Mouse (Mus musculus): ENCODE measurements around the gene Fkbp6. TPM values are rescaled to one million over a fixed set of nuclear protein-coding genes. Genes with fewer than 3 reads are reported as not detected.

Fkbp6 gene
- 0.34 and 0.45 TPM in 2 replicates for polyA plus RNA-seq (2015; fragmentation: Nextera tagmentation; extraction: Ambion mirVana)

DNA sequence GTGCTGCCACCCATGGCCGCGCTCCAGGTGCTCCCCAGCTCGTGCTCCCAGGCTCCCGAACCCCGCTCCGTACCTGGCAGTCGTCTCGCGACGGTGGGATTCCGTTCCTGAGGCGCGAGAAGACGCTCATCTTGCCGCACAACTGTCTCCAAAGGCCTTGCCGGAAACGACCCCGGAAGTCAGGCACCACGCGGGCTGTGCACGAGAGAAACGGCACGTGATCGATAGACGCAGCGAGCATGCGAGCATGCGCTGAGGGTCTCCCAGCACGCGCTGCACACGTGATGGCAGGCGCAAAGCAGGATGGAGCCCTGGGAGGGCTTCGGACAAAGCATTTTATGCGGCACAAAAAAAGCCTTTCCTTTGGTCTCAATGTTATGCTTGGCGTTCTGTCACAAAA, at the start of gene Fkbp6:
Gene Fkbp6, minus strand, starts transcription at position 183 of the 400 bp plus-strand sequence.
- Histone ChIP-seq H3K27me3 (ENCODE audit: control insufficient read depth, insufficient read depth, low read depth, low read length) (no peaks in the 10 kb centered on the region), H3K27ac (ENCODE audit: low read length) (no peak within 1 kb of the TSS), H3K4me3 (ENCODE audit: low read depth, low read length) (no peak within 1 kb of the TSS), H3K9ac (ENCODE audit: low read depth, low read length) (no peak within 1 kb of the TSS), H3K9me3 (replicated peaks; ENCODE audit: control insufficient read depth, low read length, poor library complexity, severe bottlenecking) (no peaks in the 10 kb centered on the region; the same call in 1 of the 2 replicates), H3K4me1 (ENCODE audit: control insufficient read depth, insufficient read depth, low read length) (no peaks in the 10 kb centered on the region), H3K4me2 (ENCODE audit: low read length) (no peak within 1 kb of the TSS), H3K36me3 (ENCODE audit: control insufficient read depth, insufficient read depth, low read length) (no peaks in the 10 kb centered on the region)
- ATAC-seq = no peak
- WGBS = 89% methylated on average over 34 of the region's 35 CpGs

DNA sequence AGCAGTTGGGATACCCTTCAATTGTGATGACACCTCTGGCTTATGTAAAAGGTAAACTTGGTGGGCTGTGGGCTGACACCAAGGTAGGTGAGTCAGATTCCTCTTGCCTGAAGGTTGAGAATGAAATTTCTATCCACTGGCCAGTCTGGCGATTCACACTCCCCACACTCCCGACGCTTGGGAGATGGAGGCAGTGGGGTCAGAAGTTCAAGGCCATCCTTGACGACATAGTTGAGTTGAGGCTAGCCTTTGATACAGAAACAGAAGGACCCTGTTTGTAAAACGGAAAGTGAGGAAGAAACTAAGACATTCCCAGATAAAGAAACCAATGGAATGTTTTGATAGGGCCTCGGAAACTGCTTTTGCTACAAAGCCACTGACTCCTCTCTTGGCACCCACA, 49.5 kb upstream of the Fkbp6 start:
- Histone ChIP-seq H3K4me2 (ENCODE audit: low read length) (no peak overlapping the region), H3K9ac (ENCODE audit: low read depth, low read length) (no peak overlapping the region), H3K27ac (ENCODE audit: low read length) (no peak overlapping the region), H3K27me3 (ENCODE audit: control insufficient read depth, insufficient read depth, low read depth, low read length) (no peaks in the 10 kb centered on the region), H3K9me3 (replicated peaks; ENCODE audit: control insufficient read depth, low read length, poor library complexity, severe bottlenecking) (no peaks in the 10 kb centered on the region), H3K4me3 (ENCODE audit: low read depth, low read length) (no peak overlapping the region), H3K4me1 (ENCODE audit: control insufficient read depth, insufficient read depth, low read length) (peaks cover 5% of the 10 kb centered on the region), H3K36me3 (ENCODE audit: control insufficient read depth, insufficient read depth, low read length) (no peaks in the 10 kb centered on the region)
- no peak for ATAC-seq
- 78% methylated on average over 6 of the region's 6 CpGs for WGBS

DNA sequence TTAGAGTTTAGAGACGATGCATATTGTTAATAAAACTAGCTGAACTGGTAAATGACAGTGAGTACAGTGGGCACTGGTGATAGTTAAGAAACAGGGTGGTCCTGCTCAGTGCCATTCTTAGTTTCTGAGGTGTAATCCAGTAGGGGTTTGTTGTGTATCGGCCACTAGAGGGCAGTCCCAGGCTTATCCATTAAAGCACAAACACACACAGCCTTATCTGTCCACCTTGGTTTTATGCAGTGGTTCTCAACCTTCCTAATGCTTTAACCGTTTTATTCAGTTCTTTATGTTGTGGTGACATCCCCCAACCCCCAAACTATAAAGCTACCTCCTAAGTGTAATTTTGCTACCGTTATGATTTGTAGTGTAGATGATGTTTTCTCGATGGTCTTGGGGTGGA, 46.0 kb upstream of the Fkbp6 start:
- no peaks in the 10 kb centered on the region for H3K9me3 ChIP-seq (replicated peaks; ENCODE audit: control insufficient read depth, low read length, poor library complexity, severe bottlenecking)
- H3K27ac ChIP-seq (ENCODE audit: low read length) = no peak overlapping the region
- no peak overlapping the region for H3K4me2 ChIP-seq (ENCODE audit: low read length)
- no peak overlapping the region for H3K4me3 ChIP-seq (ENCODE audit: low read depth, low read length)
- ATAC-seq = no peak
- H3K27me3 ChIP-seq (ENCODE audit: control insufficient read depth, insufficient read depth, low read depth, low read length) = no peaks in the 10 kb centered on the region
- WGBS = 53% methylated on average over 5 of the region's 5 CpGs
- no peak overlapping the region for H3K9ac ChIP-seq (ENCODE audit: low read depth, low read length)
- H3K36me3 ChIP-seq (ENCODE audit: control insufficient read depth, insufficient read depth, low read length) = peaks cover 6% of the 10 kb centered on the region
- peaks cover 14% of the 10 kb centered on the region for H3K4me1 ChIP-seq (ENCODE audit: control insufficient read depth, insufficient read depth, low read length)

DNA sequence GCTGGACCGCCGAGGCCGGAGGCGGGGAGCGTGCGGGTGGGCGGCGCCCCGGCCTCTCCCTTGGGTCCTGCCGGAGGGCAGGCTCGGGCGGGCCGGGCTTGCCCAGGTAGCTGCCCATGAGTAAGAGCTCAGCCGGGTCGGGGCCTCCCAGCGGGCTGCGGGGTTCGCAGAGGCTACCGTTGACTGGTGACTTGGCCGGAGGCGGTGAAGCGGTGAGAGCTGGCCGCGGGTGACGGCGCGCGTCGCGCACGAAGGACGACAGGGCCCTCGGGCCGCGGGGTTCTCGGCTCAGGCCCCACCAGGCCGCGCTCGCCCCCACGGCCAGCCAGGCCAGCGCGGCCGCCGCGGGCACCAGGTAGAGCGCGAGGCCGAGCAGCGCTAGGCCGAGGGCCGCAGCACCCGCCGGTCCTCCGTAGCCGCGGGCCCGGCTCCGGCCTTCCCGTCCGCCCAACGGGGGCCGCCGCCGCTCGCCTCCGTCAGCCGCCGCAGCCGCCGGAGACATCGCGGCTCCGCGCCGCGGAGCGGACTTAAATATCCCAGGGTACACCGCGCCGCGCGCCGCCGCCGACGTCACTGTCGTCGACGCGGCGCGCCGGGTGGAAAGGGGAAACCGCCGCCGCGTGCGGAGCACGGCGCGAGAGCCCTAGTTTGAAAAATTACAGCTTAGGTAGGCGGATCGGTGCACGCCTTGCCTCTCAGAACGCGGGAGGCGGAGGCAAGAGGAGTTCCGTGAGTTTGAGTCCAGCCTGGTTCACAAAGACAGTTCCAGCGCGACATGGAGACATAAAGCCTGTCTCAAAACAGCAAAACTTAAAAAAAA, 44.4 kb upstream of the Fkbp6 start, which contains the start of gene Pom121:
Gene Pom121, minus strand, starts transcription at position 543 of the 820 bp plus-strand sequence.
- no peaks in the 10 kb centered on the region for H3K9me3 ChIP-seq (replicated peaks; ENCODE audit: control insufficient read depth, low read length, poor library complexity, severe bottlenecking)
- H3K4me2 ChIP-seq (ENCODE audit: low read length) = peak within 1 kb of the TSS; percentile 87
- ATAC-seq = peak; percentile 91
- peak within 1 kb of the TSS; percentile 100 for H3K4me3 ChIP-seq (ENCODE audit: low read depth, low read length)
- peak within 1 kb of the TSS; percentile 75 for H3K27ac ChIP-seq (ENCODE audit: low read length)
- H3K27me3 ChIP-seq (ENCODE audit: control insufficient read depth, insufficient read depth, low read depth, low read length) = no peaks in the 10 kb centered on the region
- peak within 1 kb of the TSS; percentile 96 for H3K9ac ChIP-seq (ENCODE audit: low read depth, low read length)
- peaks cover 14% of the 10 kb centered on the region for H3K4me1 ChIP-seq (ENCODE audit: control insufficient read depth, insufficient read depth, low read length)
- peaks cover 16% of the 10 kb centered on the region for H3K36me3 ChIP-seq (ENCODE audit: control insufficient read depth, insufficient read depth, low read length)
- under 1% methylated on average over 82 of the region's 110 CpGs for WGBS

DNA sequence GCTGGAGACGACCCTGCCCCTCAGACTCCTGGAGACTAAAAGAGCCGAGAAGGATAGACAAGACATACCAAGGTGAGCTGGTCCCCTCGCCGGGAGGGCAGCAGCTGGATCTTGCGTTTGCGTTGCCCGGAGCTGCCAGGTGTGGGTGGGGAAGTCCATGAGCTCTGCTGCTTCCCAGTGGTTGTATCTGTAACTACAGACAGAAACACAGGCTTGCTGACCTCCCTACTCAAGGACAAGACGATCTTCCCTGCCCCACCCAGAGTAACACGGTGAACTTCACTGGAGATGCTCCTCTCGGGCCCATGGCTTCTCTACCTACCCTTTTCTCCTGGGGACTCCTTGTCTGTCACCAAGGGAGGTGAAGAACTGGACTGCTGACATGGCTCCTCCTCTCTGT, 33.9 kb upstream of the Fkbp6 start:
- no peak for ATAC-seq
- Histone ChIP-seq H3K4me1 (ENCODE audit: control insufficient read depth, insufficient read depth, low read length) (no peaks in the 10 kb centered on the region), H3K4me2 (ENCODE audit: low read length) (no peak overlapping the region), H3K4me3 (ENCODE audit: low read depth, low read length) (no peak overlapping the region), H3K27ac (ENCODE audit: low read length) (no peak overlapping the region), H3K27me3 (ENCODE audit: control insufficient read depth, insufficient read depth, low read depth, low read length) (no peaks in the 10 kb centered on the region), H3K9ac (ENCODE audit: low read depth, low read length) (no peak overlapping the region), H3K9me3 (replicated peaks; ENCODE audit: control insufficient read depth, low read length, poor library complexity, severe bottlenecking) (no peaks in the 10 kb centered on the region), H3K36me3 (ENCODE audit: control insufficient read depth, insufficient read depth, low read length) (peaks cover 68% of the 10 kb centered on the region)
- 90% methylated on average over 10 of the region's 10 CpGs for WGBS

DNA sequence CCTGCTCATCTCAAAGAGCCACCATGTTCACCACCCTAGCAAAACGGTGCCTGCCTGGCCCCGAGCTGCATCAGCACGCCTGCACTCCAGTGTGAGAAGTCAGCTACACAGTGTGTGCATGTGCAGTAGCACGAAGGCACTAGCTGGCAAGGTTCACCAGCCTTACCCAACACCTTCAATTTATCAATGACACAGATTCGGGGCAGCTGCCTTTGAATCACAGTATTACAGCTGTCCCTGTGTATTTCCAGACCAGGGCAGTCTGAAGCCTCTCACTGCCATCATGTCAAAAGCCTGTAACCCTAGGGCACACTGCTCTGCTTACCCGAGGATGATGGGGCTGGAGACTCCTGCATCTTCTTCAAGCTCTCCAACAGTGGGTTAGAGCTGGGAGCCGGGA, 32.9 kb upstream of the Fkbp6 start:
- H3K9me3 ChIP-seq (replicated peaks; ENCODE audit: control insufficient read depth, low read length, poor library complexity, severe bottlenecking) = no peaks in the 10 kb centered on the region
- 91% methylated on average over 7 of the region's 7 CpGs for WGBS
- ATAC-seq = no peak

DNA sequence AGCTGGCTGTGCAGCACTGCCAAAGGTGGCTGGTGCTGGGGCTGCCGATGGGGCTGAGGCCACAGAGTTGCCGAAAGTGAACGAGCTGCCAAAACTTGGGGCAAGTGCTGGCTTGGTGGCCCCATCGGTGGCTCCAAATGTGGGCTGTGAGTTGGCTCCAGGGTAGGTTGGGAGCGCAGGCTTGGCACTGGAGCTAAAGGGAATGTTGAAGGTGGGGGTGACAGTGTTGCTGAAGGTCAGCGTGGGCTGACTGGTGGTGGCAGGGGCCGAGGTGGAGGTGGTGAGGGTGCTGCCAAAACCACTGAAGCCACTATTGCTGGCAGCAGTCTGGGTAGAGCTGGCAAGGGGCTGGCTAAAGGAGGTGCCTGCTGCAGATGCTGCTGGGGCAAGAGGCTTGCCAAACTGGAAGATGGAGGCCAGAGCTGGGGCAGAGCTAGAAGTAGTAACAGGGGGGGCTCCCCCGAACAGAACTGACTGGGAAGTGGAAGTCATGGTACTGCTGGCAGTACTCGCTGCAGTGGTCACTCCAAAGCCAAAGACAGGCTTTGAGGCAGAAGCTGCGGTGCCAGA, 31.6 kb upstream of the Fkbp6 start:
- no peak overlapping the region for H3K4me2 ChIP-seq (ENCODE audit: low read length)
- H3K27me3 ChIP-seq (ENCODE audit: control insufficient read depth, insufficient read depth, low read depth, low read length) = no peaks in the 10 kb centered on the region
- H3K9me3 ChIP-seq (replicated peaks; ENCODE audit: control insufficient read depth, low read length, poor library complexity, severe bottlenecking) = no peaks in the 10 kb centered on the region
- no peaks in the 10 kb centered on the region for H3K4me1 ChIP-seq (ENCODE audit: control insufficient read depth, insufficient read depth, low read length)
- 97% methylated on average over 10 of the region's 10 CpGs for WGBS
- H3K9ac ChIP-seq (ENCODE audit: low read depth, low read length) = no peak overlapping the region
- peaks cover 60% of the 10 kb centered on the region for H3K36me3 ChIP-seq (ENCODE audit: control insufficient read depth, insufficient read depth, low read length)
- no peak overlapping the region for H3K4me3 ChIP-seq (ENCODE audit: low read depth, low read length)
- no peak overlapping the region for H3K27ac ChIP-seq (ENCODE audit: low read length)
- no peak for ATAC-seq

More for the DNA sequence above, 32.9 kb upstream of the Fkbp6 start:
- Histone ChIP-seq H3K4me3 (ENCODE audit: low read depth, low read length) (no peak overlapping the region), H3K27ac (ENCODE audit: low read length) (no peak overlapping the region), H3K36me3 (ENCODE audit: control insufficient read depth, insufficient read depth, low read length) (peaks cover 65% of the 10 kb centered on the region), H3K9ac (ENCODE audit: low read depth, low read length) (no peak overlapping the region), H3K4me2 (ENCODE audit: low read length) (no peak overlapping the region), H3K27me3 (ENCODE audit: control insufficient read depth, insufficient read depth, low read depth, low read length) (no peaks in the 10 kb centered on the region), H3K4me1 (ENCODE audit: control insufficient read depth, insufficient read depth, low read length) (no peaks in the 10 kb centered on the region)

DNA sequence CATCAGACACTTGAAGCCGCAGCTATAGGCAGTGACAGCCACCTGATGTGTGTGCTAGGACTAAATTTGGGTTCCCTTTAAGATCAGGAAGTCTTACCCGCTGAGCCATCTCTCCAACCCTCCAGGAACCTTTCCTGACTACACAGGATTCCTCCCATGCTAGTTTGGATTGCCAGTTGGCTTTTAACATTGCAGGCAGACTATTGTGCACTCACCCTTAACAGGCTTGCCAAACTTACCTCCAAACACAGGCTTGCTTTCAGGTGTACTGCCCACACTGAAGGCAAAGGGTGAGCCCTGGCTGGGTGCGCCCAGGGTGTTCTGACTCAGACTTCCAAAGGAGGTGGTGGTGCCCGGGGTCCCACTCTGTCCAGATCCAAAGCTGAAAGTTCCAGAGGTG, 30.8 kb upstream of the Fkbp6 start:
- no peaks in the 10 kb centered on the region for H3K4me1 ChIP-seq (ENCODE audit: control insufficient read depth, insufficient read depth, low read length)
- H3K9ac ChIP-seq (ENCODE audit: low read depth, low read length) = no peak overlapping the region
- WGBS = 94% methylated on average over 4 of the region's 4 CpGs
- no peak overlapping the region for H3K4me2 ChIP-seq (ENCODE audit: low read length)
- no peaks in the 10 kb centered on the region for H3K27me3 ChIP-seq (ENCODE audit: control insufficient read depth, insufficient read depth, low read depth, low read length)
- ATAC-seq = no peak
- no peak overlapping the region for H3K4me3 ChIP-seq (ENCODE audit: low read depth, low read length)
- no peak overlapping the region for H3K27ac ChIP-seq (ENCODE audit: low read length)
- peaks cover 68% of the 10 kb centered on the region for H3K36me3 ChIP-seq (ENCODE audit: control insufficient read depth, insufficient read depth, low read length)
- no peaks in the 10 kb centered on the region for H3K9me3 ChIP-seq (replicated peaks; ENCODE audit: control insufficient read depth, low read length, poor library complexity, severe bottlenecking)

DNA sequence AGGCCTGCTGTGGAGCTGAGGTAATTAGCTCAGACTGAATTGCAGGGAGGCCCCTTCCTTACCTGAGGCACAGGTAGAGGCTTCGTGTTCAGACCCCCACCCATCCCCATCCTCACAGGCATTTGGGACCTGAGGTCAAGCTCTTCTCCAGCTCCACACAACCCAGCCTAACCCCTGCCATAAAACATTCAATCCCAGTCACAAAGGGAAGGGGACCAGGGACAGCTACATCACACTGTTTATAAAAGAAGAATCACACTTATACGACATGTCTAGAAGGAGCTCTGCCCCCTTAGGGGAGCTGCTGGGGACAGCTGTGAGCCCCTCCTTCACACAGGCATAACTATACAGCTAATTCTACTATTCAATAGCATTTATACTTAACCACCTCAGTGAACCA, 26.5 kb upstream of the Fkbp6 start:
- H3K4me3 ChIP-seq (ENCODE audit: low read depth, low read length) = no peak overlapping the region
- no peak overlapping the region for H3K27ac ChIP-seq (ENCODE audit: low read length)
- WGBS = 70% methylated on average over 2 of the region's 2 CpGs
- no peak overlapping the region for H3K4me2 ChIP-seq (ENCODE audit: low read length)
- ATAC-seq = no peak
- no peak overlapping the region for H3K9ac ChIP-seq (ENCODE audit: low read depth, low read length)
- no peaks in the 10 kb centered on the region for H3K27me3 ChIP-seq (ENCODE audit: control insufficient read depth, insufficient read depth, low read depth, low read length)
- peaks cover 66% of the 10 kb centered on the region for H3K36me3 ChIP-seq (ENCODE audit: control insufficient read depth, insufficient read depth, low read length)
- no peaks in the 10 kb centered on the region for H3K9me3 ChIP-seq (replicated peaks; ENCODE audit: control insufficient read depth, low read length, poor library complexity, severe bottlenecking)
- H3K4me1 ChIP-seq (ENCODE audit: control insufficient read depth, insufficient read depth, low read length) = no peaks in the 10 kb centered on the region

Data from midbrain, embryonic 16.5 days (tissue).